Comparison of ENCODE assay signal across 8 mouse cellular contexts in the genomic region with DNA sequence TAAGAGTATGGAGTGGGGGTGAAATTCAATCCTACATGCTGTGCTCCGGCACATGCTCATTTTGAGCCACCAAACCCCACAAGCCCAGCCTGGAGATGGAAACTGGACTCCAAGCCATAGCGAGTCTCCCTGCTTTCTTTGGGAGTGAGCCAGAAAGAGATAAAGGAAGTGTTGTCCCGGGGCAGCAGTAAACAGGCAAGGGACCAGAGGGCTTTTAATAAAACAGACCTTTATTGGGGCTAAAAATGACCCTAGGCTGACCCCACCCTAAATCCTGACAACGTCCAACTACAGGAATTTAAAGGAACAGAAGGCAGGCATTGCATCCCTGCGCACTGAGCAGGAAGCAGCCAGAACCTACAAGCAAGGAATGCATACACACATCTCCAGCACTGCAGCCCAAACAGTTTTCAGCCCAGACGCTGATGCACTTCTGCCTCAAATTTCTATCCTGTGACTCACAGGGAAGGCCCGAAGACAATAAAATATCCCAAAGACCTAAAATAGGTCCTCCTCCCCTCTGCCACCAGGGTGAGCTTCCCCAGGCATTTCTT.
DNase-seq lines count a peak whose midpoint lies in the region; ATAC-seq and TF ChIP-seq lines count a peak whose summit lies in the region.
"Had no signal": no experiment of that assay in that cellular context is flagged by ENCODE, and none has a peak within 500 bp of the region (broad histone marks: within the 10 kb centered on the region; RNA-seq: fewer than 3 reads in every experiment).

No protein-coding gene starts in this region.

- no peak overlapping the region for H3K4me2 ChIP-seq in hindbrain, embryonic 16.5 days (ENCODE audit: low read length)
- H3K4me2 ChIP-seq in stomach, embryonic 14.5 days (replicated peaks; ENCODE audit: low read depth, low read length): no peak overlapping the region

- H3K27ac ChIP-seq in embryonic fibroblast, embryonic 13.5 days (ENCODE audit: insufficient read depth, low read length): peak overlapping the region; percentile 64
- H3K27ac ChIP-seq in hindbrain, embryonic 16.5 days (ENCODE audit: low read depth, low read length): no peak overlapping the region
- H3K27ac ChIP-seq in stomach, embryonic 14.5 days (ENCODE audit: low read length): peak overlapping the region; percentile 5; the same call in 1 of the 2 replicates
- H3K27ac ChIP-seq: liver, embryonic 14.5 days had no signal

- peak; percentile 5 for DNase-seq in ovary, postnatal 14 days (ENCODE audit: low spot score)
- DNase-seq in ovary, adult 18-20 months (ENCODE audit: low spot score): no peak
- no peak for DNase-seq in thymus, postnatal 4 days

- H3K27me3 ChIP-seq in hindbrain, embryonic 16.5 days (replicated peaks; ENCODE audit: control insufficient read depth, insufficient read depth, low read length): no peaks in the 10 kb centered on the region
- no peaks in the 10 kb centered on the region for H3K27me3 ChIP-seq in stomach, embryonic 14.5 days (ENCODE audit: control insufficient read depth, insufficient read depth, low read length)

- TF ChIP-seq CTCF in embryonic fibroblast, embryonic 13.5 days (IDR thresholded peaks at IDR 0.05; ENCODE audit: borderline replicate concordance, insufficient read depth, low read length): no peak

- peak; percentile 50; the same call in 1 of the 2 replicates for ATAC-seq in hindbrain, embryonic 16.5 days
- no peak; the same call in 1 of the 2 replicates for ATAC-seq in stomach, embryonic 14.5 days (ENCODE audit: insufficient number of reproducible peaks, insufficient read depth, low FRiP score, low read depth)
- no peak for ATAC-seq in monocyte, adult 5-6 weeks (replicated peaks; ENCODE audit: insufficient number of reproducible peaks, low FRiP score, low TSS enrichment, poor library complexity, severe bottlenecking)

- no peaks in the 10 kb centered on the region for H3K36me3 ChIP-seq in hindbrain, embryonic 16.5 days (ENCODE audit: control insufficient read depth, insufficient read depth, low read length)
- H3K36me3 ChIP-seq in stomach, embryonic 14.5 days (ENCODE audit: control insufficient read depth, insufficient read depth, low read length): no peaks in the 10 kb centered on the region

- no peak overlapping the region for H3K9ac ChIP-seq in hindbrain, embryonic 16.5 days (ENCODE audit: low read depth, low read length)
- no peak overlapping the region for H3K9ac ChIP-seq in stomach, embryonic 14.5 days (replicated peaks; ENCODE audit: low read depth, low read length)
- H3K9ac ChIP-seq: liver, embryonic 14.5 days had no signal

- H3K9me3 ChIP-seq in hindbrain, embryonic 16.5 days (ENCODE audit: control insufficient read depth, low read length): no peaks in the 10 kb centered on the region
- H3K9me3 ChIP-seq in stomach, embryonic 14.5 days (ENCODE audit: control insufficient read depth, low read depth, low read length): no peaks in the 10 kb centered on the region

- H3K4me1 ChIP-seq in embryonic fibroblast, embryonic 13.5 days (ENCODE audit: control insufficient read depth, insufficient read depth, low read length): peaks cover 13% of the 10 kb centered on the region
- H3K4me1 ChIP-seq in hindbrain, embryonic 16.5 days (ENCODE audit: control insufficient read depth, insufficient read depth, low read depth, low read length): no peaks in the 10 kb centered on the region; the same call in 1 of the 2 replicates
- 0 out of 2 replicates have a peak, but pooled peaks cover 5% of the 10 kb centered on the region for H3K4me1 ChIP-seq in stomach, embryonic 14.5 days (ENCODE audit: control insufficient read depth, insufficient read depth, low read length)

- TF ChIP-seq POLR2A in embryonic fibroblast, embryonic 13.5 days (IDR thresholded peaks at IDR 0.05; ENCODE audit: low read depth, low read length): no peak

- WGBS in hindbrain, embryonic 16.5 days: 44% methylated on average over 7 of the region's 7 CpGs
- WGBS in stomach, embryonic 14.5 days: 23% methylated on average over 7 of the region's 7 CpGs

- H3K4me3 ChIP-seq in embryonic fibroblast, embryonic 13.5 days (ENCODE audit: insufficient read depth, low read length): no peak overlapping the region
- H3K4me3 ChIP-seq in hindbrain, embryonic 16.5 days (ENCODE audit: low read length): no peak overlapping the region
- no peak overlapping the region for H3K4me3 ChIP-seq in stomach, embryonic 14.5 days (ENCODE audit: low read depth, low read length)
